Mouse (Mus musculus) adrenal gland, adult 2 months (tissue): ENCODE data around the gene Cd36. TPM values are rescaled to one million over a fixed set of nuclear protein-coding genes. Genes with fewer than 3 reads are reported as not detected.
"Not testable (repeated sequence)": the region's sequence is repeated elsewhere in the genome, so short reads cannot be mapped to it uniquely, and the experiment has no call there.

ENCODE experiments used
- DNase-seq: peaks from one replicate; pipeline ENCODE4 v3.0.0; 2021
- long read RNA-seq: library from polyadenylated mRNA; stranded (forward); transcript quantifications from one replicate; pipeline ENCODE4 v2.0.0, GENCODE M21; 2021
- polyA plus RNA-seq: library from polyadenylated mRNA; depleted of rRNA; stranded (reverse); fragments of >200 nt; gene quantifications from 2 replicates; pipeline ENCODE4 v1.2.3, GENCODE M21; 2012; rRNA removed
- total RNA-seq, 2 experiments: library from RNA; stranded (reverse); gene quantifications; 2 replicates each; pipeline ENCODE4 v1.2.3; 2021

Gene Cd36
- total RNA-seq (100 to 1,000 TPM; 448 to 820 TPM), polyA plus RNA-seq (12.1 and 12.6 TPM in 2 replicates)
- long read RNA-seq, transcript Cd36-206 (15 exons, 2,564 nt) = minor isoform, 6 of 196 reads
- long read RNA-seq, transcript Cd36-201 (15 exons, 3,016 nt) = major isoform, 61 of 196 reads
- long read RNA-seq, transcript Cd36-204 (15 exons, 3,399 nt) = minor isoform, 33 of 196 reads
- long read RNA-seq, transcript Cd36-202 (16 exons, 2,708 nt) = minor isoform, 9 of 196 reads
- long read RNA-seq, partial matches to known transcripts = 25 of 196 reads
- long read RNA-seq, other reads (novel, unspliced or antisense) = 61 of 196 reads

- DNase-seq = no peak
These were observed at the start of gene Cd36 for GRCm38 (mm10) chr5:17888598-17888997. Cd36 (minus strand) TSS chr5:17888801.

- no peak for DNase-seq
These were observed 45.9 kb upstream of the Cd36 start for GRCm38 (mm10) chr5:17934501-17934900.

- not testable (repeated sequence) for DNase-seq
These were observed 43.0 kb upstream of the Cd36 start for GRCm38 (mm10) chr5:17931588-17931987.

DNA sequence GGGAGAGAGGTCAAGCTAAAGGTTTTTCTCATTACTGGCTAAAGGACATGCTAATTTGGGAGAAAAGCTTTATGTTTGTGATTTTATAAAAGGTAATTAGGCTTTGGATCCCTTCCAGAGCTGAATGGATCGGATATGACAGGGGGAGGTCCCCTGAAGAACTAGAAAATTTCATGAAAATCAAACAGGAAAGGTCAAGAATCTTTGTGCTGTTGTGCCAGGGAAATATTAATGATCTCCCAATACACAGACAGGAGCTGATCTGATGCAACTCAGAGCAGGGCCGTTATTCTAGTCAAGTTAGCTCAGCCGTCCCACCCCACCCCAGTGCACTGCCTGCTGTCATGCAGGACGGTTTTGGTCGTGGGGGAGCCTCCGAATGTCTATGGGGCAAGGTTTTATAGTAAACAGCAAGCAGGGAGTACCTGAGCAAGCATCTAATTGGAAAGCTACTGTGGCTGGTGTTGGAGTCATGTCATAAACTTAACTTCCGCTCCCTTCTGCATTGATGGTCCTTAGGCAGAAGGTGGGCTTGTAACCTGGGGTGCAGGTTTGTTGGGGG, 40.5 kb upstream of the Cd36 start:
- DNase-seq = no peak

DNA sequence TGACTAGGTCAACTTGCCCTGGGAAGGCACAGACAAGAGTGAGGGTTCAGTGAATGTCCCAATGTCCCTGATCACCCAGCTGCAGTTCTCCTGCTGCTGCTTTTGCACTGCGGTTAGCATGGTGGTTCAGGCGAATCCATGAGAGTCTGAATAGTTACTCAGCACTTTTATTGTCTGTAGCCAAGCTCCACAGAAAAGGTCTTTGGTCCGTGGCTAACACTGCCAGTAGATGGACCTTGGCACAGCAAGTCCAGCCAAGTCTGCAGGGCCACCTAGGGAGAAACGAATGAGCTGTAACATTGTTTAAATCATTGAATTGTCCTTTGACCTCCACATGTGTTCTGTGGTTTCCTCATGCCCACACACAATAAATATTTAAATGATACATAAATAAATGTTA, 39.9 kb upstream of the Cd36 start:
- peak; percentile 45 for DNase-seq

GRCm38 (mm10) chr5:17924085-17924518, 35.5 kb upstream of the Cd36 start:
- DNase-seq = no peak

DNA sequence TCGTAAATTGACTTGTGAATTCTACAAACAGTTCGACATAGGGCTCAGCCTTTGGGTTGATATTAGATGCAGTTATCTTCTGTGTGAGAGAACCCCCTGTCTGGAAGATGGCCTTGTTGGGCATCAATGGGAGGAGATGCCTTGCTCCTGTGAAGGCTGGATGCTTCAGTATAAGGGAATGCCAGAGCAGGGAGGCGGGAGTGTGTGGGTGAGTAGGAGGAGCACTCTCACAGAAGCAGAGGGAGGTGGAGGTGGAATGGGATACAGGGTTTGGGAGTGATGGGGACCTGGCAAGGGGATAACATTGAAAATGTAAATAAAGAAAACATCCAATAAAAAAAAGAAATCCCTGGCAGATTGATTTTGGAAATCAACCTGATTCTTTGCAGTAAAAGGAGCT, 35.0 kb upstream of the Cd36 start:
- DNase-seq = no peak

DNA sequence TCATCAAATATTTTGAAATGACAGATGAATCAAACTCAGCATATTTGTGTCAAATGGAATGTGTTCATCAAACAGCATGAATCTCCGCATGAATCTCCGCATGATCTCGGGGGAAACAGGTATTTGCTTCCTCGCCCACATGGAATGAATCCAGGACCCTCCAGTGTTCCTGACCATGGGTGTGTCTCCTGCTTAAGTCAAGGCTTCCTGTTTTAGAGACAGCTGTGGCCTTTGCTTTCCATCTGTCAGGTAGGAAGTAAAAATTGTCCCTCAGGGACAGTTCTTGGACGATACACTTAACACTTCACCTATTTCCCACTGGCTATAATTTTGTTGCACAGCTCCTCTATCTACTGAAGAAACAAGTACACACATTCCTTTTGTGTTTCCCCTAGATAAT, 30.4 kb upstream of the Cd36 start:
- DNase-seq = peak; percentile 13

GRCm38 (mm10) chr5:17904766-17905165, 16.2 kb upstream of the Cd36 start:
- DNase-seq = no peak

DNA sequence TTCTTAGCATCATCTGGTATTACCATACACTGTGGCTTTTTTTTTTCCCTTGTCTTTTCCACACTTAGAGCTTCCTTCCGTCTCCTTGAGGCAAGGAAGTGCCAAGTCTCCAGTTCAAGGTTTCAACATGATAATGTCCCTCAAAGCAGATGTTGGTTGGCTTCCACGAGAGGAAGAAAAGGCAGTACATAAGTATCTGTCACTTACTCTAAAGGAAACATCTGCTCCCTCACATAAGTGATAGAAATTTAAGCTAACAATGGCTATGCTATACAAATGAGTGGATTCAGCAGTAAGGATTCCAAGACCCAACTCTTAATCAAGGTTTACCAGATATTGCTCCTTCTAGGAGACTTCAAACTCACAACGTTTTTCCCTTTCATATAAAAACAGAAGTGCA, 10.3 kb upstream of the Cd36 start:
- no peak for DNase-seq

GRCm38 (mm10) chr5:17897641-17898040, 9.0 kb upstream of the Cd36 start:
- DNase-seq = not testable (repeated sequence)

GRCm38 (mm10) chr5:17893577-17894172, 5.1 kb upstream of the Cd36 start:
- no peak for DNase-seq

- DNase-seq = no peak
These were observed 690 bp upstream of the Cd36 start for GRCm38 (mm10) chr5:17889291-17889690.

- no peak for DNase-seq
These were observed 2.2 kb downstream of the Cd36 start for GRCm38 (mm10) chr5:17886377-17886776.

DNA sequence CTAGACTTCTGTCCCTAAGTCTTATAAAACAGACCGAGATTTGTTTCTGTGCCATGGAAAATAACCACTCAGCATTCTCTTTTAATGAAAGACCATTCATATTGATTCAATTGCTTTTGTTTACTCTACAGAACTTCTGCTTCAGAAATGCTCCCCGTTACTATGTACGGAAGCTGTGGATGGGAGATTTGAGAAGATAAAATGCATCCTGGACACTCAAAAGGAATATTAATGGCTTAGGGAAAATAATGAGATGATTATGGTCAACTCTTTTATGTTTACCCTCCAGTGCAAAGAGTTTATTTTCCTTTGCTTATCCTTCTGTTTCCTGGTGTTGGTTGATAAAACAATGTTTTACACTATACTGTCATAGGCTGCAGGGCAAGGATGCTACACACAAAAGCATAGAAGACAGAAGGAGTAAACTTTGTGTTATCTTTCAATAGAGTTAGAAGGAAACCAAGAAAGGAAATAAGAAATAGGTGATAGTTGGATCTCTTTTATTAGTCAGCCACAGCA, 5.2 kb downstream of the Cd36 start:
- no peak for DNase-seq

DNA sequence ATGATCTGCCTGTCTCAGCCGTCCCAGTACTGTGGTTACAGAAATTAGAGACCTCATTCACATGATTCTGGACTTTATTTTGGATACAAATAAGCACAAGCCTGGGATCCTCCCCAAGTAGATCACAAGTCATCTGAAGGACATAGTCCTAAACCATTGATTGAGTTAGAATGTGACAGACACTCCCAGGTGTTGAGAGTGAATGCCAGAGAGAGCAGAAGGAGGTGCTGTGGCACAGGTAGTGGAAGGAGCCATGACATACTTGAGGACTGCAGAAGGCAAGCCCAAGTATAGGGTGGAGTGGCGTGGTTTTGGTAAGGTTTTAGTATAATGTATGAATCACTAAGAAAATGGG, 7.1 kb downstream of the Cd36 start:
- no peak for DNase-seq

- no peak for DNase-seq
These were observed 7.6 kb downstream of the Cd36 start for GRCm38 (mm10) chr5:17880799-17881541.

DNA sequence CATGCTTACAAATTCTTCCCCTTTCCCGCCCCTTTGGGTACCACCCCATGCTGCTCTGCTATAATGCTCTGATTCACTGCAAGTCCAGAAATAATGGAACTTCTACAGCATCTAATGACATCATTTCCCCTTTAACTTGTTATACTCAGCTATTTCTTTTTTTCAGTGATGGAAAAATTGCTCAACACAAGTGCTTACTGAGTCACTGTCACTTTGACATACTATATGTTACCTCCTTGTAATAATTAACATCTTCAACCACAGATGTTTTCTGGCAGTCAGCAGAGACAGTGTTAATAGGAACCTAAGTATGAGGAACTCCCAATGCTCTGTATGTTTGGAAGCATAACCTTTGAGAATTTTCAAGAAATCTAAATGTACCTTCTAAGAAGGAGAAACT, 8.7 kb downstream of the Cd36 start:
- no peak for DNase-seq

- DNase-seq = no peak
These were observed 11.6 kb downstream of the Cd36 start for GRCm38 (mm10) chr5:17877044-17877443.

DNA sequence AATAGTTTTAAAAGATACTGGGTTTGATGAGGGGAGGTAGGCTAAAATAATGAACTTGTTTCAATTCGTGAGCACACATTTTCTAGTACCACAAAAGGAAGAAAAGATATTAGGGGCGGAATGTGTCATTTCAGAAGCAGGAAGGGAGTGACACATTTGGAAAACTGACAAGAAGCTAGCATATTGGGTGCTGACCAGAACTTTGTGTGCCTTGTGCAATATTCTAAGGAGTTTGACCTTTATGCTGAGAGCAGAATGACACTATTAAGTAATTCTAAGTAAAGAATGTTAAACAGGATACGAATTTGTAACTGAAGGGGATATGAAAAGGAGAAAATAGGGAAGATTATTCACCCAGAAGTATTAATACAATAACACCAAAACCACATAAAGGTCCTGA, 12.0 kb downstream of the Cd36 start:
- peak; percentile 68 for DNase-seq

DNA sequence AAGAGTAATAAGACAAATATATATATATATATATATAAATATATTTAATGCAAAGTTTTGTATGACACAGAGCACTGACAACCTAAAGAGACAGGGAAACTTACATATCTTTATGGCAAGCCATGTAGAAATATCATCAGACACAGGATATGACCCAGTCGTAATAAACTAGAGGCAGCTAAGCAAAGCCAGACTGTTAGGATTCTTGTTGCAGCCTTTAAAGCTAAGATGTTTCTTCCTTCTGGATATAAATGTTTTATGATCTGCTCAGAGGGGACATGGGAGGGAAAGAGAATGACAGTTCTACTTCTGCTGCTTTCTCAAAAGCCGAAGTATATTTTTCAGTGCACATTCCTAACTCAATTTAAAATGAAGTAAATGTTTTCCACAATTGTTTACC, 14.3 kb downstream of the Cd36 start:
- no peak for DNase-seq

GRCm38 (mm10) chr5:17865432-17865831, 23.2 kb downstream of the Cd36 start:
- no peak for DNase-seq

DNA sequence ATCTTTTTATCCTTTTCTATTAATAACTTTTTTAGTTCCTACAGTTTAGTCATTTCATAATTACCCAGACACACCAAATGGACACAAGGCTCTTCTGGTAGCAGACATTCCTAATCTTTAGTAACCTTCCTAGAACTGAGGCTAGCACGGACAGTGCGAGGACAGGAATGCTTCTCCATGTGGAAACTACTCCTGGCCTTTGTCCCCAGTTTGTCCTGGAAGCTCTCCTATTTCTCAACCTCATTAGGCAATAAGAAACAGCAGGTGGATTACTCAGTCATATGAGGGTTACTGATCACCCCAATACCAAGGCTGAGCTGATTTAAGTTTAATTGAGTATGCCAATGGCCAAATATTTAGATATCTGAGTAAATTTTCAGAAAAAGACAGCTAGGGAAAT, 25.5 kb downstream of the Cd36 start:
- DNase-seq = no peak
